In the genomic region with DNA sequence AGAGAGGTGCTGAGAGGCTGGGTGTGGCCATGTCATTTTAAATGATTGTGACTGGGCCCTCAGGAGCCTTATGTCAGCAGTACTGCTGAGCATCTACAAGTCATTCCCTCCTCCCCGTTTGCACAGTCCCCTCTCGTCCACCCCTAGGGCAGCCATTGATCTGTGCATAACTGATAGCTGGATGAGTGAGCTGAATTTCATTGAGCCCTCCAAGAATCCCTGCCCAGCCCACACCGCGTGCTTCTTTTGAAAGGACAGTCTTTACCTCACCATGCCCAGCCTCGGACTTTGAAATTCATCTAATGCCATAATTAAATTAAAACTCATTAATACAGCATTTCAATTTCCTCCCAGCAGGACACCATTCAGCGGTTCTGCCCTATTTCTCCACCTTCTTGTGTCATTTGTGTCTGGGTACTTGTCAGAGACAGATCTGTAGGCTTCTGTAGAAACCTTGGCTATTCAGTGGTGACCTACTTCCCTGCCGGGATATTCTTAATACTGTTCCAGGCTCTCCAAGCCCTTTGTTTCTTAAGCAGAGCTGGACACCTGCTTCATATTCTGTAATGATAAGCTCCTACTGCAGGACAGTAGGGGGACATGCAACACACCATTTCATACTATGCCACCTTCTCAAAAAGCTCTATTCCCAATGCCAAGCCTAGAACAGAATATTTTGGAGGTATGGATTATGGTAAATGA, we compare ENCODE assay signal across 19 mouse cellular contexts.
A peak's percentile ranks its signal among the peaks of the same experiment; 100 is the strongest.
DNase-seq lines count a peak whose midpoint lies in the region; ATAC-seq and TF ChIP-seq lines count a peak whose summit lies in the region.
"Had no signal": no experiment of that assay in that cellular context is flagged by ENCODE, and none has a peak within 500 bp of the region (broad histone marks: within the 10 kb centered on the region; RNA-seq: fewer than 3 reads in every experiment).

No protein-coding gene starts in this region.

- H3K36me3 ChIP-seq in embryonic facial prominence, embryonic 11.5 days (replicated peaks; ENCODE audit: control insufficient read depth, insufficient read depth, low read depth, low read length) = no peaks in the 10 kb centered on the region
- no peaks in the 10 kb centered on the region for H3K36me3 ChIP-seq in embryonic facial prominence, embryonic 10.5 days (replicated peaks)
- H3K36me3 ChIP-seq in hindbrain, embryonic 11.5 days (ENCODE audit: control insufficient read depth, insufficient read depth, low read length) = no peaks in the 10 kb centered on the region
- no peaks in the 10 kb centered on the region for H3K36me3 ChIP-seq in midbrain, embryonic 16.5 days (ENCODE audit: control insufficient read depth, insufficient read depth, low read length)
- no peaks in the 10 kb centered on the region for H3K36me3 ChIP-seq in liver, postnatal 0 days (replicated peaks; ENCODE audit: insufficient read depth, low read length)
- H3K36me3 ChIP-seq: limb, embryonic 12.5 days had no signal

- H3K4me2 ChIP-seq in embryonic facial prominence, embryonic 11.5 days (ENCODE audit: low read depth, low read length) = no peak overlapping the region
- no peak overlapping the region for H3K4me2 ChIP-seq in hindbrain, embryonic 11.5 days (replicated peaks; ENCODE audit: low read depth, low read length)
- no peak overlapping the region for H3K4me2 ChIP-seq in midbrain, embryonic 16.5 days (ENCODE audit: low read length)
- H3K4me2 ChIP-seq in liver, postnatal 0 days (ENCODE audit: low read depth, low read length) = no peak overlapping the region
- H3K4me2 ChIP-seq: limb, embryonic 12.5 days had no signal

- H3K27me3 ChIP-seq in embryonic facial prominence, embryonic 11.5 days (ENCODE audit: control insufficient read depth, insufficient read depth, low read length) = no peaks in the 10 kb centered on the region
- no peaks in the 10 kb centered on the region for H3K27me3 ChIP-seq in embryonic facial prominence, embryonic 10.5 days (replicated peaks; ENCODE audit: low read depth, poor library complexity, severe bottlenecking)
- no peaks in the 10 kb centered on the region for H3K27me3 ChIP-seq in cerebellum, adult 2 months (ENCODE audit: control insufficient read depth, insufficient read depth, low read length)
- H3K27me3 ChIP-seq in hindbrain, embryonic 11.5 days (ENCODE audit: control insufficient read depth, insufficient read depth, low read length) = no peaks in the 10 kb centered on the region
- no peaks in the 10 kb centered on the region for H3K27me3 ChIP-seq in midbrain, embryonic 16.5 days (ENCODE audit: control insufficient read depth, insufficient read depth, low read depth, low read length)
- H3K27me3 ChIP-seq in liver, postnatal 0 days (ENCODE audit: insufficient read depth, low read length) = no peaks in the 10 kb centered on the region
- H3K27me3 ChIP-seq: limb, embryonic 12.5 days; megakaryocyte, embryonic 14.5 days had no signal

- peak; percentile 44; the same call in 1 of the 2 replicates for ATAC-seq in embryonic facial prominence, embryonic 11.5 days (replicated peaks; ENCODE audit: insufficient number of reproducible peaks, low FRiP score, low TSS enrichment, low read depth)
- ATAC-seq in hindbrain, embryonic 11.5 days (ENCODE audit: low FRiP score) = peak; percentile 75
- peak; percentile 64; the same call in 1 of the 2 replicates for ATAC-seq in midbrain, embryonic 16.5 days
- ATAC-seq in liver, postnatal 0 days = no peak
- ATAC-seq: inflammation-experienced regulatory T-cells, adult 6 months had no signal

- no peak for TF ChIP-seq EP300 in liver, postnatal 0 days (IDR thresholded peaks at IDR 0.05; ENCODE audit: low read depth)

- no peak for TF ChIP-seq POLR2A in cerebellum, adult 2 months (IDR thresholded peaks at IDR 0.05; ENCODE audit: borderline replicate concordance, insufficient read depth, low read length)

- no peak for TF ChIP-seq CTCF in cerebellum, adult 2 months (IDR thresholded peaks at IDR 0.05; ENCODE audit: borderline replicate concordance, insufficient read depth, low read depth, low read length)
- no peak for TF ChIP-seq CTCF in liver, postnatal 0 days (IDR thresholded peaks at IDR 0.05; ENCODE audit: low read depth)

- H3K4me3 ChIP-seq in embryonic facial prominence, embryonic 11.5 days (ENCODE audit: low read depth, low read length) = no peak overlapping the region
- no peak overlapping the region for H3K4me3 ChIP-seq in embryonic facial prominence, embryonic 10.5 days
- no peak overlapping the region for H3K4me3 ChIP-seq in cerebellum, adult 2 months (replicated peaks; ENCODE audit: insufficient read depth, low read depth, low read length)
- H3K4me3 ChIP-seq in hindbrain, embryonic 11.5 days (ENCODE audit: low read depth, low read length) = no peak overlapping the region
- no peak overlapping the region for H3K4me3 ChIP-seq in midbrain, embryonic 16.5 days (ENCODE audit: low read depth, low read length)
- H3K4me3 ChIP-seq in liver, postnatal 0 days (ENCODE audit: low read depth, low read length) = no peak overlapping the region
- H3K4me3 ChIP-seq: limb, embryonic 12.5 days; megakaryocyte, embryonic 14.5 days had no signal

- no peaks in the 10 kb centered on the region for H3K9me3 ChIP-seq in embryonic facial prominence, embryonic 11.5 days (replicated peaks; ENCODE audit: control insufficient read depth, low read length)
- no peaks in the 10 kb centered on the region for H3K9me3 ChIP-seq in embryonic facial prominence, embryonic 10.5 days
- no peaks in the 10 kb centered on the region for H3K9me3 ChIP-seq in hindbrain, embryonic 11.5 days (ENCODE audit: control insufficient read depth, low read length)
- H3K9me3 ChIP-seq in midbrain, embryonic 16.5 days (replicated peaks; ENCODE audit: control insufficient read depth, low read length, poor library complexity, severe bottlenecking) = no peaks in the 10 kb centered on the region
- no peaks in the 10 kb centered on the region for H3K9me3 ChIP-seq in liver, postnatal 0 days (ENCODE audit: low read length)
- H3K9me3 ChIP-seq: limb, embryonic 12.5 days; megakaryocyte, embryonic 14.5 days had no signal

- no peak for DNase-seq in embryonic facial prominence, embryonic 11.5 days (ENCODE audit: low spot score)
- no peak for DNase-seq in embryonic facial prominence, embryonic 10.5 days (ENCODE audit: low spot score)
- peak in 1 of 2 experiments; percentile 52 for DNase-seq in cerebellum, adult 2 months
- DNase-seq in hindbrain, embryonic 11.5 days (ENCODE audit: low spot score) = peak; percentile 15
- no peak for DNase-seq in liver, postnatal 0 days
- DNase-seq in heart, postnatal 14 days = no peak
- DNase-seq in kidney, postnatal 4 days = no peak
- DNase-seq: adrenal gland, postnatal 36 days; B cell, adult 2 months; gastrocnemius, postnatal 36 days; kidney, postnatal 14 days; layer of hippocampus, postnatal 36 days; lung, adult 2 months; right cerebral cortex, postnatal 4 days; thymus, postnatal 4 days had no signal

- H3K27ac ChIP-seq in embryonic facial prominence, embryonic 11.5 days (replicated peaks; ENCODE audit: low read depth, low read length) = no peak overlapping the region
- no peak overlapping the region for H3K27ac ChIP-seq in embryonic facial prominence, embryonic 10.5 days (replicated peaks)
- peak overlapping the region; percentile 15; the same call in 1 of the 2 replicates for H3K27ac ChIP-seq in cerebellum, adult 2 months (ENCODE audit: insufficient read depth, low read length)
- H3K27ac ChIP-seq in hindbrain, embryonic 11.5 days (ENCODE audit: low read depth, low read length) = no peak overlapping the region
- H3K27ac ChIP-seq in midbrain, embryonic 16.5 days (ENCODE audit: low read length) = no peak overlapping the region
- H3K27ac ChIP-seq in liver, postnatal 0 days (ENCODE audit: low read depth) = no peak overlapping the region
- H3K27ac ChIP-seq: limb, embryonic 12.5 days had no signal

- intact Hi-C loops in heart, postnatal 14 days (cut with DNase I) = no loop called here

- WGBS in embryonic facial prominence, embryonic 11.5 days = 60% methylated on average over 7 of the region's 7 CpGs
- 60% methylated on average over 7 of the region's 7 CpGs for WGBS in embryonic facial prominence, embryonic 10.5 days
- 9% methylated on average over 7 of the region's 7 CpGs for WGBS in cerebellum, adult 2 months
- WGBS in hindbrain, embryonic 11.5 days = 34% methylated on average over 7 of the region's 7 CpGs
- 14% methylated on average over 7 of the region's 7 CpGs for WGBS in midbrain, embryonic 16.5 days
- WGBS in liver, postnatal 0 days (ENCODE audit: insufficient replicate concordance) = 61% methylated on average over 7 of the region's 7 CpGs

- H3K9ac ChIP-seq in embryonic facial prominence, embryonic 11.5 days (replicated peaks; ENCODE audit: low read length) = no peak overlapping the region
- no peak overlapping the region for H3K9ac ChIP-seq in hindbrain, embryonic 11.5 days (ENCODE audit: low read depth, low read length)
- no peak overlapping the region for H3K9ac ChIP-seq in midbrain, embryonic 16.5 days (ENCODE audit: low read depth, low read length)
- no peak overlapping the region for H3K9ac ChIP-seq in liver, postnatal 0 days (replicated peaks)
- H3K9ac ChIP-seq: limb, embryonic 12.5 days had no signal

- no peaks in the 10 kb centered on the region for H3K4me1 ChIP-seq in embryonic facial prominence, embryonic 11.5 days (ENCODE audit: control insufficient read depth, insufficient read depth, low read length)
- no peaks in the 10 kb centered on the region for H3K4me1 ChIP-seq in embryonic facial prominence, embryonic 10.5 days
- peaks cover 22% of the 10 kb centered on the region for H3K4me1 ChIP-seq in cerebellum, adult 2 months (ENCODE audit: control insufficient read depth, insufficient read depth, low read length)
- H3K4me1 ChIP-seq in hindbrain, embryonic 11.5 days (replicated peaks; ENCODE audit: control insufficient read depth, insufficient read depth, low read length) = no peaks in the 10 kb centered on the region
- H3K4me1 ChIP-seq in midbrain, embryonic 16.5 days (ENCODE audit: control insufficient read depth, insufficient read depth, low read length) = peaks cover 5% of the 10 kb centered on the region; the same call in 1 of the 2 replicates
- no peaks in the 10 kb centered on the region for H3K4me1 ChIP-seq in liver, postnatal 0 days (ENCODE audit: insufficient read depth)
- H3K4me1 ChIP-seq: limb, embryonic 12.5 days; megakaryocyte, embryonic 14.5 days had no signal
